Mouse (Mus musculus) R1 (cell line): ENCODE measurements around the gene Cdadc1.
"Not testable (repeated sequence)": the region's sequence is repeated elsewhere in the genome, so short reads cannot be mapped to it uniquely, and the experiment has no call there.

Experiments used
- DNase-seq: peaks from one replicate; pipeline ENCODE4 v3.0.0-alpha.2; 2018; ENCODE audit warnings: low read depth, low spot score

The Cdadc1 gene

DNA sequence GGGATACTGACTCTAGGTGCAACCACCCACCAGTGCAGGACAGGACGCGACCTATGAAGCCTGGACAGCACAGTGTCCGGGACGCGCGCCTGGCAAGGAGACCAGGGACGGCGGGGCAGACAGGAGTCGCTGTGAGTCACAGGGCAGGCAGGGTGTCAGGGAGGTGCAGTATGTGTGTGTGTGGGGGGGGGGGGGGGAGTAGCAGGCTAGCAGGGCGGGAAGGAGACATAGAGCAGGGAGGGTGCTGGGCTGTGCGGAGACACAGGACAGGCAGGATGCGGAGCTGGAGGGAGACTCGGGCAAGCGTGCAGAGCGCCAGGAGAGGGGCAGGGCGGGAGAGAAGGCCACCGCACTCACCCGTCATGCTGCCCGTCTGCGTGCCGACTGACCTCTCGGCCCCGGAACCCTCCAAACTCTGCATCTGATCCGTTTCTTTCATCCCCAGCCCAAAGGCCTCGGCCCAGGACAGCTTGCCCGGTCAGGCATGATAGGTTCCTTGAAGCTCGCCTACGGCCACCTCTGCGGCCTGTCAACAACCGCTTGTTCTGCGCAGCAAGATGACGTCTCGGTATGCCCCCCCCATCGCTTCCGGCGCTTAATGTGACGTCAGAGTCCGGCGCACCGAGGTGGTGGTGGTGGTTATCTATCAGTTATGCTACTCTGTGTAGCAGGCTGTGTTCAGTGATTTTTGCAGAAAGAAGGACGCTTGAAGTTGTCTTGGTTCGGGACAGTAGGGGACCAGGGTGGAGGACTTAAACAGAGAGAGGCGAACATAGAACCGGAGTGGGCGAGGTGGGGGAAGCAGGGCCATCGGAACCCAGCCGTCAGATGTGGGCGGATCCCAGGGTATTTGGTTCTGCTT, at the start of gene Cdadc1:
TSS of gene Cdadc1 (minus strand) at position 562 of the 862 bp plus-strand sequence.
- peak; percentile 90 for DNase-seq

DNA sequence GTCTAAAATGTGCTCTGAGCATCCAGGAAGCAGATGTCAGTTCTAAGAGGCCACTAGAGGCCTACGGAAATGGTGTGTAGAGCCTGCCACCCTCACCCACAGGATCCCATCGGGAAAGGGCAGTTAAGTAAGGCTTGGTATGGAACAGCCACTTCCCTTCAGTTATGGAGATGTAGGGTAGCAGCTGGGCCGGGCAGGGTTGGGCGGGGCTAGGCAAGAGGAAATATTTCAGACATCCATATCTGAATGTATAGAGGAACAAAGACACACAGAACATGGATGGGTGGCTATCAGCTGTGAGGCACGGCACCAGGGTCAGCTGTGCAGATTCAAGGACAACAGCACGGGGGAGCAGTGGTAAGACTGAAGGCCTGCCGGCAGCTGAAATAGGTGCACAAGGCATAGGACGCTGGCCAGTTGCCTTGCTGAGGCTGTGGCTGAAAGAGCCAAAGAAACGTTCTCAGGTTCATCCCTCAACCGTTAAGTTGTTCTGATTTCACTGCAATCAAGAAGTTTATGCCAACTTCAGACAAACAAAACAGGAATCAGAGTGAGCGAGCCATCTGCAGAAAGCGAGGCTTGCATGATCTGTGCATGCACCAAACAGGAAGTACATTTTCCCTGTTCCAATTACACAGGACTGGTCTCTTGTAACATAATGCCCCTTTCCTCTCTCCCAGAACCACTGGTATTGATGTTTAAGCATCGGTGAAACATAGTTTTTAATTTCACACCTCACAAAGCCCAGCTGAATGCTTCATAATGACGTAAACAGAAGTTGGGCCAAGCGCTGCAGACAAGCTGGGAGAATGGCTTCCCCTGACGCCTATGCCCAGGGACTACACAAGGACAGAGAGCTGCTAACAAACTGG, 49.3 kb upstream of the Cdadc1 start:
- DNase-seq = peak; percentile 27

DNA sequence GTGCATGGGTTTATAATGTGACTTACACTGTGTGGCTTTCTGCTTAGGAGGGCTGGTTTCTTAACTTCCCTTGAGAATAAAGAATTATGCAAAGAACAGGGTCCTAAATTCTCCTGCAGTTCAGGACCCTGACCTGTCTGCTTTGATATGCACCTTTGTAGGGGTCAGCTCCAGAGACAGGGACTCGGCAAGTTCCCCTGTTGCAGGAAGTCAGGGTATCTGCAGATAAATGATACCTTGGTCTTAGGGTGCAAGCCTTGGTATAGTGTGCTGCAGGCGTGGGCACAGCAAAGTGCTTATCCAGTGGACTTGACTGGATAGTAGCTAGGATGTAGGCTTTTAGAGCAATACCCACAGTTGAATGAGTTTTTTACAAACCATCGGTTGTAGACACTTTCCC, 47.1 kb upstream of the Cdadc1 start:
- DNase-seq = no peak

GRCm38 (mm10) chr14:59644166-59644565, 46.4 kb upstream of the Cdadc1 start:
- no peak for DNase-seq

DNA sequence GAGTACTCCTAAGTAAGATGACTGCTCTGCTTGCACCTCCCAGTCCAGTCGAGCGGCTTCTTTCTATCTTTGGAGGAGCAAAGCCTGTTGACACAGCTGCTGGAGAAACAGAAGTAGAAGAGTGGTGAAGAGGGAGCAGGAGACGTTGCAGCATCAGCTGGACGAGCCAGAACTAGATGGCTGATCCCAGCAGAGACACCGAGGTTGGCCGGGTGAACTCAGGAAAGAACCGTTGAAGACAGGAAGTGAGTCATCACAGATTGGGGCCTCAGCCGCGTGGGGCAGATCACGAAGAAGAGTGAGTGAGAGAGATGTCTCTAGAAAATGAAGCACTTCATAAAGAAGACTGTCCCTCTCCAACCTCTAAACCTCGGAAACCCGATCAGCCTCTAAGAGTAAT, 45.8 kb upstream of the Cdadc1 start:
- DNase-seq = no peak

DNA sequence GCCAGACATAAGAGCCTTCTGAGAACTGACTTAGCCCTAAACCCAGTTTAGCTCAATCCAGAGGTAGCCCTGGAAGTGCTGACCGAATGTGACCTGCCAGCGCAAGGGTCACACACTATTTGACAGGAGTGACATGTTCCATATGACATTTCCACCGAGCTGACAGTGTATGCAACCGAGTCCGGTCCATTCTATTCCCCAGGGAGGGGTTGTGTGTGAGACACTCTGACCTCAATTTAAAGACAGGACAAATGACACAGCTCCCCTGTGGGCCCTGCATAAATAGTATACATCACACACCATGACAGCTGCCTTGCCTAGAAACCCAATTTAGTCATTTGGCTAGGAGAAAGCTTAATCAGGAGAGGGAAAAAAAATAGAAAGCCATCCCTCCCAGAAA, 44.1 kb upstream of the Cdadc1 start:
- DNase-seq = no peak

DNA sequence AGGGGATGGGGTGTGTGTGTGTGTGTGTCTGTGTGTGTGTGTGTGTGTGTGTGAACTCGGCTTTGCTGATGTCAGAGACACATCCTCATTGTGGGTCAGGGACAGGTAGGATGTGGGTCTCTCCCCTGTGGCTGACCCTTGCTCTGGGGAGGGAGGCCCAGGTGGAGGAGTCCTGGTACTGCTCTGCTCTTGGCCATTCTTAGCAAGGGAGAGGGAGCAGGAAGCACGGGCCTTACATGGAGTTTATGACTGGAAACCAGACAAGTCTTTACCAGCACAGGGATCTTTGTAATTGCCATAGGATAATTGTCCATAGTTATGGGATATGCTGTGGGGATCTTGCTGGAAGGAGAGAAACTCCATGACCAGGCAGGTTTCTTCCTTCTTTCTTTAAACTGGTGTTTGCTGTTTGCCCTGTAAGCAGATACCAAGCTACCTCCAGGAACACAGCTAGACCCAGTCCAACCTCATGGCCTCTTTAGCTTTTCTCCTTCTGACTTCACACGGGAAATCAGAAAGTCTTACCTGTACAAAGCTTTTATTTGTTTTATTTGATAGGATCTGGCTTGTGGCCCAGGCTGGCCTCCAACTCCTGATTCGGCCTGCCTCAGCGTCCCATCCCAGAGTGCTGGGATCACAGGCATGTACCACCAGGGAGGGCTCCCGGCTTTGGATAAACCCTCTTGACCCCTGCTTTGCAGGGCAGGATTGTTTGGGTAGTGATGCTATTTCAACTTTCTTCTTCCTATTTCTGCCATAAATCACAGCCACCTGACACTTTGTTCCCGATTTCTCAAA, 41.3 kb upstream of the Cdadc1 start:
- no peak for DNase-seq

DNA sequence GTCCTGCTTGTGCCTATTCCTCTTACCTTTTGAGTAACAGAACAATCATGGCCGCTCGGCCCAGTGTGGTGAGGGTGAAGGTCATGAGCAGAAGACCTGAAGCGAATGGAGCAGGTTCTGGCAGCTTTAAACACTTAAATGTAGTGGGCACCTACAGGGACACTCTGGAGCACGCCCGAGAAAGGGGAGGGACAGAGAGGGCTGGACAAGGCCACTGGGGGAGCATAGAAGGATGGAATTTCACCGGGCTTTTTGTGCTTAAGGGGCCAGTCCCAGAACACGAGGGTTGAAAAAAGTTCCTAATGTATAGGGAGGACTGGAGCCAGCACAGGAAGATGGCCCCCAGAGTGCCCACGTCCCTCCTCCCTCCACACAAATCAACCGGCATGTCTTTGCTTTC, 36.2 kb upstream of the Cdadc1 start:
- DNase-seq = no peak

DNA sequence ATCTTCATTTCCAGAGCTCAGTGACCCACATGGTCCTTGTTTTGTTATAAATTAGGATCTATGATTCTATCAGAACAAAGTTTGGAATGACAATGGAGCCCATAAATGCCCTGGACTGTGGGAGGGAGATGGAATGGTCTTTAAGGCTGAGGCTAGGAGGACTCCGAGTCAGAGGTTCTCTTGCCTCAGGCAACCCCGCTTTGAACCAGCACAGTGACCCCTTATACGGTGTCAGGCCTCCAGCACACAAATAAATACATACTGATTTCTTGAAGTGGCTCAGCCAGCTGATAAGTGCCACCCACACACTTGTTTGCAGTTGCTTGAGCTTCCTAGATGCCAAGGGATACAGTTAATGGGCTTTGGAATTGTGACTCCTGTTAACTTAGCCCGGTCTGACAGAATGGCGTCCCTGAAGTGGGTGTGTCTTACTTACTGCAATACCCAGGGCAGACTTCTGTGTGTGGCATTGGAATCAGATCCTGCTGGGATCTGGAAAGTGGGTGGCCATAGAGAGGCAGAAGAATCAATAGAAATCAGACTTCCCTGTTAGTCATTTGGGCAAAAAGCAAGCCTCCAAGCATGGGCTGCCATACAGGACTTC, 35.6 kb upstream of the Cdadc1 start:
- no peak for DNase-seq

GRCm38 (mm10) chr14:59632067-59632466, 34.3 kb upstream of the Cdadc1 start:
- DNase-seq = no peak

DNA sequence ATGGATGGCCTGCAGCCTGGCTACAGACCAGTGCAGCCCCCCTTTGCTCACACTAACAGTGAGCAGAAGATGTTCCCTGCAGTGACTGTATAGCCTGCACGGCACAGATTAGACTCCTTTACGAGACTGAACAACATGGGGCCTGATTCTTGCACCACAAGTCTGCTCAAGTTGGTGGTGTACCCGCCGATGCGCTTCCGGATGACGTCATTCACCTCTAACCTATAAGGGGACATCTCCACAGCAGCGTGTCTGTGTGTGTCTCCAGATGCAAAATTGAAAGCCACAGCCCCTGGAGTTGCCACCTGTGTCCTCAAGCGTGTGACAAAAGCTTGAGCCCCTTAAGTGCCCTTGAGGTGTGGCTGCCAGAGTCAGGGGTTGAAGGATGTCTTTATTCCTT, 32.3 kb upstream of the Cdadc1 start:
- DNase-seq = peak; percentile 69

GRCm38 (mm10) chr14:59629308-59629707, 31.5 kb upstream of the Cdadc1 start:
- DNase-seq = no peak

DNA sequence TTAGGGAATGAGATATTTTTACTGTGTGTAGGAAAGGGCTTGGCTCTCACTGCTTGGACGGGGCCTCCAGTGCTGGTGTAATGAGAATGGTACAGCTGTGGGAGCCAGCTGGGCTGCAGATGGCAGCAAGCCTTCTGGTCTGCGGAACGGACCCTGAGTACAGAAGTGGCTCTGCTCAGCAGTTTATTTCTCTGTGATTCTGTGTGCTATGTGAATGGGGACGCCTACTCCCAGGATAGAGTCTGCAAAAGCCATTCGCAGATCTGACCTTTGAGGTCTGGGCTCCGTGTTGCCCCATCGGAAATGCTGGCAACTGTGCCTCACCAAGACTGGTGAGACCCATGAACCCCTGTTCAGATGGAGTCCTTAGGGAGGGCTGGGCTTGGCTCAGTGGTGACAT, 30.1 kb upstream of the Cdadc1 start:
- DNase-seq = no peak

GRCm38 (mm10) chr14:59627142-59627680, 29.5 kb upstream of the Cdadc1 start:
- no peak for DNase-seq

GRCm38 (mm10) chr14:59626711-59627110, 29.0 kb upstream of the Cdadc1 start:
- no peak for DNase-seq

GRCm38 (mm10) chr14:59625806-59626364, 28.1 kb upstream of the Cdadc1 start:
- DNase-seq = peak; percentile 36

- DNase-seq = peak; percentile 90
Observed at GRCm38 (mm10) chr14:59625158-59625805, 27.5 kb upstream of the Cdadc1 start, which contains the start of gene Shisa2. Gene Shisa2 (plus strand): TSS chr14:59625308.

GRCm38 (mm10) chr14:59624326-59624885, 26.6 kb upstream of the Cdadc1 start:
- DNase-seq = peak; percentile 88

DNA sequence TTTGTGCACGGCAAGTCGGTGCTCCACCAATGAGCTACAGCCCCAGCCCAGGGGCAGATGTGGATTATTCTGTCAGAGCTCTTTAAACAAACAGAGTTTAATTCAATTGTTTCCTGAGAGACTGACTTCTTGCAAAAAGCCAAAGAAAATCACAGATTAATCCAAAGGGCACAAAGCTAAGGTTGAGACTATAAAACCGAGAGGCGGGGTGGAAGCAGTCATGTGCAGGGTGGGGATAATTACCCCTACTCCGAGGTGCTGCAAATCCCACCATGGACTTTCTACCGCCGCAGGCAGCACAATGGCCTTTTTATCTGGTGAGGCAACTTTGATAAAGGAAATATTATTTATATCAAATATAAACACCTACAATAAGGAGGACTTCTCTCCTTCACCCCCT, 19.0 kb upstream of the Cdadc1 start:
- no peak for DNase-seq

DNA sequence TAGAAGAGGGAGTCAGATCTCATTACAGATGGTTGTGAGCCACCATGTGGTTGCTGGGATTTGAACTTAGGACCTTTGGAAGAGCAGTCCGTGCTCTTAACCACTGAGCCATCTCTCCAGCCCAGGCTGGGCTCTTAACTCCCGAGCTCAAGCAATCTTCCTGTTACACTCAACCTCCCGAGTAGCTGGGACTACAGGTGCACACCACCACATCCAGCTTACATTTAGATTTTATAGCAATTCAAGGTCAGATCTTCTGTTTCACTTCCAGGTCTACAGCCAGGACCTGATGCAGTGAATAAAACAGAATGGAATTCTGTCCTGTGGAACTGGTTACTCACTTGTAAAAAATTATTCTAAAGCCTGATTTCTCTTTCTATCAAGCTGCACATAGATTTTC, 16.4 kb upstream of the Cdadc1 start:
- DNase-seq = not testable (repeated sequence)
